Mouse (Mus musculus): Measurements from ENCODE around the gene Cdc37l1. TPM values are rescaled to one million over a fixed set of nuclear protein-coding genes. Genes with fewer than 3 reads are reported as not detected.

The Cdc37l1 gene
- polyA plus RNA-seq, 1 experiment from 2014 or later, result 43.9 TPM

- Histone ChIP-seq H3K27ac (replicated peaks; ENCODE audit: low read depth, low read length) (no peak overlapping the region), H3K4me2 (ENCODE audit: low read depth, severe bottlenecking) (no peak overlapping the region), H3K36me3 (ENCODE audit: control insufficient read depth, insufficient read depth, low read length) (no peaks in the 10 kb centered on the region), H3K9ac (ENCODE audit: low read length) (no peak overlapping the region), H3K9me3 (ENCODE audit: control insufficient read depth, low read length) (no peaks in the 10 kb centered on the region), H3K27me3 (ENCODE audit: control insufficient read depth, insufficient read depth, low read length) (no peaks in the 10 kb centered on the region), H3K4me3 (ENCODE audit: low read depth, low read length) (no peak overlapping the region), H3K4me1 (ENCODE audit: control insufficient read depth, insufficient read depth, low read length) (0 out of 2 replicates have a peak, but pooled peaks cover 4% of the 10 kb centered on the region)
- ATAC-seq (ENCODE audit: insufficient number of reproducible peaks, low FRiP score, low TSS enrichment, low read depth) (no peak), DNase-seq (ENCODE audit: low spot score) (no peak)
- 76% methylated on average over 4 of the region's 4 CpGs for WGBS
These were observed 55.2 kb downstream of the Cdc37l1 start for GRCm38 (mm10) chr19:29045369-29045768.

- H3K9me3 ChIP-seq (ENCODE audit: control insufficient read depth, low read length), result no peaks in the 10 kb centered on the region
- 0 out of 2 replicates have a peak overlapping the region, but pooled peaks have one; percentile 3 for H3K9ac ChIP-seq (ENCODE audit: low read length)
- H3K27ac ChIP-seq (replicated peaks; ENCODE audit: low read depth, low read length), result 0 out of 2 replicates have a peak overlapping the region, but pooled peaks have one; percentile 33
- no peaks in the 10 kb centered on the region for H3K27me3 ChIP-seq (ENCODE audit: control insufficient read depth, insufficient read depth, low read length)
- no peak for ATAC-seq (ENCODE audit: insufficient number of reproducible peaks, low FRiP score, low TSS enrichment, low read depth)
- H3K36me3 ChIP-seq (ENCODE audit: control insufficient read depth, insufficient read depth, low read length), result no peaks in the 10 kb centered on the region
- 50% methylated on average over 15 of the region's 15 CpGs for WGBS
- DNase-seq (ENCODE audit: low spot score), result peak; percentile 57
- peak overlapping the region; percentile 71 for H3K4me2 ChIP-seq (ENCODE audit: low read depth, severe bottlenecking)
- H3K4me3 ChIP-seq (ENCODE audit: low read depth, low read length), result no peak overlapping the region
- H3K4me1 ChIP-seq (ENCODE audit: control insufficient read depth, insufficient read depth, low read length), result 0 out of 2 replicates have a peak, but pooled peaks cover 4% of the 10 kb centered on the region
These were observed 56.0 kb downstream of the Cdc37l1 start for GRCm38 (mm10) chr19:29045956-29046650.

DNA sequence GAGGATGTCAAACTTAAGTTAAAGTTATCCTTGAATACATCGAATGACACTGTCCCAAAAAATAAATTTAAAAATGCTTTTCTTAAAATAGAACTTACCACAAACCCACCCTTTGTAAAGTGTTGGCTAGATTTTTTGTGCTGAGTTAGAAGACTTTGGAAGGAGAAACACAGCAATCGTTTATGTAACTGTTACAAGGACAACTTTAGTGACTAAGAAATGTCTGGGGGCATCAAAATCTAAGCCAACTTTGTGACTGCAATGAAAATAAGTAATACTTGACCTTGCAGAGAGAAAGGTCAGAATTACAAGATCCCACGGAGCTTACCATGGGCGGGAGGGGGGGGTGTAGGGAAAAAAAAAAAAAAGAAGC, 56.8 kb downstream of the Cdc37l1 start:
- peak overlapping the region; percentile 97 for H3K9ac ChIP-seq (ENCODE audit: low read length)
- H3K4me1 ChIP-seq (ENCODE audit: control insufficient read depth, insufficient read depth, low read length), result 0 out of 2 replicates have a peak, but pooled peaks cover 4% of the 10 kb centered on the region
- ATAC-seq (ENCODE audit: insufficient number of reproducible peaks, low FRiP score, low TSS enrichment, low read depth), result no peak
- no peak for DNase-seq (ENCODE audit: low spot score)
- no peaks in the 10 kb centered on the region for H3K27me3 ChIP-seq (ENCODE audit: control insufficient read depth, insufficient read depth, low read length)
- peak overlapping the region; percentile 82 for H3K4me3 ChIP-seq (ENCODE audit: low read depth, low read length)
- peak overlapping the region; percentile 86 for H3K27ac ChIP-seq (replicated peaks; ENCODE audit: low read depth, low read length)
- 37% methylated on average over 4 of the region's 4 CpGs for WGBS
- H3K36me3 ChIP-seq (ENCODE audit: control insufficient read depth, insufficient read depth, low read length), result no peaks in the 10 kb centered on the region
- peak overlapping the region; percentile 71 for H3K4me2 ChIP-seq (ENCODE audit: low read depth, severe bottlenecking)
- H3K9me3 ChIP-seq (ENCODE audit: control insufficient read depth, low read length), result no peaks in the 10 kb centered on the region

GRCm38 (mm10) chr19:29047334-29048170, 57.4 kb downstream of the Cdc37l1 start, which contains the start of gene Ak3:
Ak3 (minus strand) TSS chr19:29047961.
- under 1% methylated on average over 59 of the region's 68 CpGs for WGBS

GRCm38 (mm10) chr19:29049401-29050075, 59.4 kb downstream of the Cdc37l1 start:
- H3K9me3 ChIP-seq (ENCODE audit: control insufficient read depth, low read length), result no peaks in the 10 kb centered on the region
- no peaks in the 10 kb centered on the region for H3K27me3 ChIP-seq (ENCODE audit: control insufficient read depth, insufficient read depth, low read length)
- no peak overlapping the region for H3K27ac ChIP-seq (replicated peaks; ENCODE audit: low read depth, low read length)
- ATAC-seq (ENCODE audit: insufficient number of reproducible peaks, low FRiP score, low TSS enrichment, low read depth) (no peak), DNase-seq (ENCODE audit: low spot score) (no peak)
- no peaks in the 10 kb centered on the region for H3K36me3 ChIP-seq (ENCODE audit: control insufficient read depth, insufficient read depth, low read length)
- WGBS, result 83% methylated on average over 12 of the region's 12 CpGs
- H3K4me1 ChIP-seq (ENCODE audit: control insufficient read depth, insufficient read depth, low read length), result 0 out of 2 replicates have a peak, but pooled peaks cover 4% of the 10 kb centered on the region
- H3K9ac ChIP-seq (ENCODE audit: low read length), result no peak overlapping the region
- H3K4me2 ChIP-seq (ENCODE audit: low read depth, severe bottlenecking), result no peak overlapping the region
- no peak overlapping the region for H3K4me3 ChIP-seq (ENCODE audit: low read depth, low read length)

More at GRCm38 (mm10) chr19:29047334-29048170, 57.4 kb downstream of the Cdc37l1 start, which contains the start of gene Ak3:
- Histone ChIP-seq H3K27me3 (ENCODE audit: control insufficient read depth, insufficient read depth, low read length) (no peaks in the 10 kb centered on the region), H3K4me3 (ENCODE audit: low read depth, low read length) (peak within 1 kb of the TSS; percentile 82), H3K27ac (replicated peaks; ENCODE audit: low read depth, low read length) (peak within 1 kb of the TSS; percentile 86), H3K4me1 (ENCODE audit: control insufficient read depth, insufficient read depth, low read length) (0 out of 2 replicates have a peak, but pooled peaks cover 4% of the 10 kb centered on the region), H3K9ac (ENCODE audit: low read length) (peak within 1 kb of the TSS; percentile 97), H3K4me2 (ENCODE audit: low read depth, severe bottlenecking) (peak within 1 kb of the TSS; percentile 71), H3K36me3 (ENCODE audit: control insufficient read depth, insufficient read depth, low read length) (no peaks in the 10 kb centered on the region), H3K9me3 (ENCODE audit: control insufficient read depth, low read length) (no peaks in the 10 kb centered on the region)
- DNase-seq (ENCODE audit: low spot score) (peak; percentile 79), ATAC-seq (ENCODE audit: insufficient number of reproducible peaks, low FRiP score, low TSS enrichment, low read depth) (peak; percentile 89)

- Histone ChIP-seq H3K27me3 (ENCODE audit: control insufficient read depth, insufficient read depth, low read length) (no peaks in the 10 kb centered on the region), H3K4me1 (ENCODE audit: control insufficient read depth, insufficient read depth, low read length) (0 out of 2 replicates have a peak, but pooled peaks cover 4% of the 10 kb centered on the region), H3K9me3 (ENCODE audit: control insufficient read depth, low read length) (no peaks in the 10 kb centered on the region), H3K4me2 (ENCODE audit: low read depth, severe bottlenecking) (no peak overlapping the region), H3K4me3 (ENCODE audit: low read depth, low read length) (no peak overlapping the region), H3K27ac (replicated peaks; ENCODE audit: low read depth, low read length) (no peak overlapping the region), H3K36me3 (ENCODE audit: control insufficient read depth, insufficient read depth, low read length) (no peaks in the 10 kb centered on the region), H3K9ac (ENCODE audit: low read length) (no peak overlapping the region)
- WGBS, result 87% methylated on average over 9 of the region's 9 CpGs
- DNase-seq (ENCODE audit: low spot score) (no peak), ATAC-seq (ENCODE audit: insufficient number of reproducible peaks, low FRiP score, low TSS enrichment, low read depth) (no peak)
These were observed 60.2 kb downstream of the Cdc37l1 start for GRCm38 (mm10) chr19:29050186-29050980.

DNA sequence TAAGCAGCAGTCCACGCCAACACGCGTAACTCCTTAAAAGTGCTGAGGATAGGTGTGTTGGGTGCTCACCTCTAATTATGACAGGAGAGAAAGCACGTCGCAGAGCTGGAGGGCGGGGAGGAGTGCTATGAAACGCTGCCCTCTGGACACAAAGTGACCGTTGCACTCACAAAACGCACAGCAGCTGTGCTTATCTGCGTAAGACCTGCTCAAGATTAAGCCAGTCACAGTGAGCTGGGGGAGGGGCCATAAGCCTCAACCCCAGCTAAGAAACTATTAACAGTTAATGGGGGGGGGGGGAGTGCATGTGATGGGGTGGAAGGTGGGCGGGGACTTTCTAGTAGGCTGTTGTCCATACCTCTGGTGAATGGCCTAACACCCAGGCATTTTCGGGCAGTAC, 62.6 kb downstream of the Cdc37l1 start:
- ATAC-seq (ENCODE audit: insufficient number of reproducible peaks, low FRiP score, low TSS enrichment, low read depth) (no peak), DNase-seq (ENCODE audit: low spot score) (no peak)
- Histone ChIP-seq H3K9me3 (ENCODE audit: control insufficient read depth, low read length) (no peaks in the 10 kb centered on the region), H3K27me3 (ENCODE audit: control insufficient read depth, insufficient read depth, low read length) (no peaks in the 10 kb centered on the region), H3K9ac (ENCODE audit: low read length) (no peak overlapping the region), H3K4me1 (ENCODE audit: control insufficient read depth, insufficient read depth, low read length) (0 out of 2 replicates have a peak, but pooled peaks cover 4% of the 10 kb centered on the region), H3K4me2 (ENCODE audit: low read depth, severe bottlenecking) (no peak overlapping the region), H3K4me3 (ENCODE audit: low read depth, low read length) (no peak overlapping the region), H3K27ac (replicated peaks; ENCODE audit: low read depth, low read length) (no peak overlapping the region), H3K36me3 (ENCODE audit: control insufficient read depth, insufficient read depth, low read length) (no peaks in the 10 kb centered on the region)
- WGBS, result 88% methylated on average over 12 of the region's 12 CpGs

All from limb, embryonic 11.5 days (tissue).